Mouse (Mus musculus): ENCODE measurements around the gene Kcnk2.

- no peak for TF ChIP-seq POLR2A (IDR thresholded peaks at IDR 0.05; ENCODE audit: insufficient read depth, low read depth, low read length)
- no peak for TF ChIP-seq CTCF (IDR thresholded peaks at IDR 0.05; ENCODE audit: insufficient read depth, low read depth, low read length)
These were observed 1.1 kb upstream of the Kcnk2 start for GRCm38 (mm10) chr1:189403139-189403538.
